Mouse (Mus musculus): ENCODE measurements around the gene H2-D1. TPM values are rescaled to one million over a fixed set of nuclear protein-coding genes. Genes with fewer than 3 reads are reported as not detected.
A peak's percentile ranks its signal among the peaks of the same experiment; 100 is the strongest.
"Not testable (repeated sequence)": the region's sequence is repeated elsewhere in the genome, so short reads cannot be mapped to it uniquely, and the experiment has no call there.

H2-D1 gene
- polyA plus RNA-seq, 1 experiment from 2014 or later, result 60.1 TPM

GRCm38 (mm10) chr17:35272249-35272648, 9.7 kb downstream of the H2-D1 start:
- Histone ChIP-seq H3K27me3 (ENCODE audit: insufficient read depth, poor library complexity, severe bottlenecking) (peaks cover 25% of the 10 kb centered on the region), H3K9me3 (no peaks in the 10 kb centered on the region), H3K27ac (no peak overlapping the region), H3K36me3 (no peaks in the 10 kb centered on the region), H3K4me1 (replicated peaks) (0 out of 2 replicates have a peak, but pooled peaks cover 5% of the 10 kb centered on the region), H3K4me3 (no peak overlapping the region)
- WGBS, result 68% methylated on average over 3 of the region's 3 CpGs
- no peak for DNase-seq (ENCODE audit: low spot score)

- no peaks in the 10 kb centered on the region for H3K36me3 ChIP-seq
- H3K4me1 ChIP-seq (replicated peaks), result 0 out of 2 replicates have a peak, but pooled peaks cover 5% of the 10 kb centered on the region
- peaks cover 27% of the 10 kb centered on the region for H3K27me3 ChIP-seq (ENCODE audit: insufficient read depth, poor library complexity, severe bottlenecking)
- H3K27ac ChIP-seq, result no peak overlapping the region
- peak; percentile 83 for DNase-seq (ENCODE audit: low spot score)
- H3K9me3 ChIP-seq, result no peaks in the 10 kb centered on the region
- H3K4me3 ChIP-seq, result no peak overlapping the region
- WGBS, result 4% methylated on average over 11 of the region's 11 CpGs
Measured at GRCm38 (mm10) chr17:35274770-35275169, 12.2 kb downstream of the H2-D1 start.

- no peaks in the 10 kb centered on the region for H3K36me3 ChIP-seq
- DNase-seq (ENCODE audit: low spot score), result no peak
- H3K4me1 ChIP-seq (replicated peaks), result 0 out of 2 replicates have a peak, but pooled peaks cover 5% of the 10 kb centered on the region
- no peaks in the 10 kb centered on the region for H3K9me3 ChIP-seq
- no peak overlapping the region for H3K4me3 ChIP-seq
- H3K27ac ChIP-seq, result no peak overlapping the region
- peaks cover 27% of the 10 kb centered on the region for H3K27me3 ChIP-seq (ENCODE audit: insufficient read depth, poor library complexity, severe bottlenecking)
- 27% methylated on average over 13 of the region's 13 CpGs for WGBS
Measured at GRCm38 (mm10) chr17:35276304-35276864, 13.9 kb downstream of the H2-D1 start.

GRCm38 (mm10) chr17:35278049-35278448, 15.5 kb downstream of the H2-D1 start:
- H3K36me3 ChIP-seq, result no peaks in the 10 kb centered on the region
- H3K4me3 ChIP-seq, result no peak overlapping the region
- no peaks in the 10 kb centered on the region for H3K9me3 ChIP-seq
- WGBS, result 86% methylated on average over 8 of the region's 8 CpGs
- peaks cover 27% of the 10 kb centered on the region for H3K27me3 ChIP-seq (ENCODE audit: insufficient read depth, poor library complexity, severe bottlenecking)
- 0 out of 2 replicates have a peak, but pooled peaks cover 5% of the 10 kb centered on the region for H3K4me1 ChIP-seq (replicated peaks)
- no peak for DNase-seq (ENCODE audit: low spot score)
- H3K27ac ChIP-seq, result no peak overlapping the region

GRCm38 (mm10) chr17:35278957-35279688, 16.6 kb downstream of the H2-D1 start:
- Histone ChIP-seq H3K27me3 (ENCODE audit: insufficient read depth, poor library complexity, severe bottlenecking) (peaks cover 27% of the 10 kb centered on the region), H3K4me3 (no peak overlapping the region), H3K27ac (no peak overlapping the region), H3K36me3 (no peaks in the 10 kb centered on the region), H3K4me1 (replicated peaks) (0 out of 2 replicates have a peak, but pooled peaks cover 5% of the 10 kb centered on the region), H3K9me3 (no peaks in the 10 kb centered on the region)
- WGBS, result 88% methylated on average over 13 of the region's 13 CpGs
- DNase-seq (ENCODE audit: low spot score), result no peak

GRCm38 (mm10) chr17:35280276-35280675, 17.7 kb downstream of the H2-D1 start:
- Histone ChIP-seq H3K27me3 (ENCODE audit: insufficient read depth, poor library complexity, severe bottlenecking) (peaks cover 22% of the 10 kb centered on the region), H3K27ac (no peak overlapping the region), H3K36me3 (no peaks in the 10 kb centered on the region), H3K4me3 (no peak overlapping the region), H3K4me1 (replicated peaks) (0 out of 2 replicates have a peak, but pooled peaks cover 5% of the 10 kb centered on the region), H3K9me3 (no peaks in the 10 kb centered on the region)
- DNase-seq (ENCODE audit: low spot score), result no peak
- whole genome bisulfite sequencing, result 76% methylated on average over 3 of the region's 3 CpGs

GRCm38 (mm10) chr17:35285431-35285830, 22.9 kb downstream of the H2-D1 start:
- Histone ChIP-seq H3K4me1 (replicated peaks) (no peaks in the 10 kb centered on the region; the same call in 1 of the 2 replicates), H3K36me3 (no peaks in the 10 kb centered on the region), H3K27ac (no peak overlapping the region), H3K27me3 (ENCODE audit: insufficient read depth, poor library complexity, severe bottlenecking) (no peaks in the 10 kb centered on the region), H3K4me3 (no peak overlapping the region), H3K9me3 (no peaks in the 10 kb centered on the region)
- DNase-seq (ENCODE audit: low spot score), result no peak

- not testable (repeated sequence) for H3K4me1 ChIP-seq (replicated peaks); H3K9me3 ChIP-seq; H3K27ac ChIP-seq; H3K4me3 ChIP-seq; H3K27me3 ChIP-seq (ENCODE audit: insufficient read depth, poor library complexity, severe bottlenecking); H3K36me3 ChIP-seq
- WGBS, result 3% methylated on average over 5 of the region's 5 CpGs
- DNase-seq (ENCODE audit: low spot score), result peak; percentile 41
Measured at GRCm38 (mm10) chr17:35295796-35296195, 33.3 kb downstream of the H2-D1 start.

- not testable (repeated sequence) for H3K4me1 ChIP-seq (replicated peaks); DNase-seq (ENCODE audit: low spot score)
- 85% methylated on average over 7 of the region's 7 CpGs for WGBS
Measured at GRCm38 (mm10) chr17:35300261-35300945, 37.9 kb downstream of the H2-D1 start.

GRCm38 (mm10) chr17:35301645-35302258, 39.2 kb downstream of the H2-D1 start:
- 27% methylated on average over 13 of the region's 13 CpGs for WGBS
- peak; percentile 82 for DNase-seq (ENCODE audit: low spot score)
- Histone ChIP-seq H3K4me1 (replicated peaks) (no peaks in the 10 kb centered on the region), H3K9me3 (peaks cover 6% of the 10 kb centered on the region; the same call in 1 of the 2 replicates), H3K36me3 (no peaks in the 10 kb centered on the region), H3K27ac (no peak overlapping the region), H3K4me3 (0 out of 2 replicates have a peak overlapping the region, but pooled peaks have one; percentile 0), H3K27me3 (ENCODE audit: insufficient read depth, poor library complexity, severe bottlenecking) (no peaks in the 10 kb centered on the region; the same call in 1 of the 2 replicates)

More at GRCm38 (mm10) chr17:35300261-35300945, 37.9 kb downstream of the H2-D1 start:
- H3K27ac ChIP-seq; H3K36me3 ChIP-seq; H3K9me3 ChIP-seq; H3K27me3 ChIP-seq (ENCODE audit: insufficient read depth, poor library complexity, severe bottlenecking); H3K4me3 ChIP-seq: not testable (repeated sequence)

GRCm38 (mm10) chr17:35303271-35303670, 40.7 kb downstream of the H2-D1 start:
- Histone ChIP-seq H3K36me3 (no peaks in the 10 kb centered on the region), H3K27me3 (ENCODE audit: insufficient read depth, poor library complexity, severe bottlenecking) (peaks cover 9% of the 10 kb centered on the region; the same call in 1 of the 2 replicates), H3K27ac (no peak overlapping the region), H3K4me1 (replicated peaks) (no peaks in the 10 kb centered on the region), H3K4me3 (no peak overlapping the region), H3K9me3 (peaks cover 6% of the 10 kb centered on the region; the same call in 1 of the 2 replicates)
- DNase-seq (ENCODE audit: low spot score), result no peak
- 84% methylated on average over 2 of the region's 2 CpGs for WGBS

GRCm38 (mm10) chr17:35303756-35304350, 41.3 kb downstream of the H2-D1 start:
- Histone ChIP-seq H3K27ac (no peak overlapping the region), H3K9me3 (peaks cover 6% of the 10 kb centered on the region; the same call in 1 of the 2 replicates), H3K36me3 (no peaks in the 10 kb centered on the region), H3K27me3 (ENCODE audit: insufficient read depth, poor library complexity, severe bottlenecking) (peaks cover 9% of the 10 kb centered on the region; the same call in 1 of the 2 replicates), H3K4me3 (no peak overlapping the region), H3K4me1 (replicated peaks) (no peaks in the 10 kb centered on the region)
- DNase-seq (ENCODE audit: low spot score), result no peak
- WGBS, result 87% methylated on average over 10 of the region's 10 CpGs

Measured in hindbrain, embryonic 10.5 days (tissue).